Mouse (Mus musculus): Measurements from ENCODE around the gene Gm20661. TPM values are rescaled to one million over a fixed set of nuclear protein-coding genes. Genes with fewer than 3 reads are reported as not detected.

Gene Gm20661
- total RNA-seq (2021) (not detected), polyA plus RNA-seq (2012; rRNA removed) (0.32 and 1.2 TPM in 2 replicates)
- long read RNA-seq, result 0 reads

GRCm38 (mm10) chr9:107982681-107983346 lies at the start of gene Gm20661:
TSS of gene Gm20661 (plus strand) at chr9:107983058.
- 14% methylated on average over 14 of the region's 14 CpGs for WGBS
- peaks cover 24% of the 10 kb centered on the region for H3K4me1 ChIP-seq (ENCODE audit: control insufficient read depth, insufficient read depth, low read length)
- no peaks in the 10 kb centered on the region for H3K79me2 ChIP-seq (replicated peaks; ENCODE audit: control insufficient read depth, insufficient read depth, low read length)
- TF ChIP-seq POLR2A (IDR thresholded peaks at IDR 0.05; ENCODE audit: insufficient read depth, low read depth, low read length), result peak; percentile 86
- no peak for TF ChIP-seq CTCF (IDR thresholded peaks at IDR 0.05)
- peak; percentile 98 for TF ChIP-seq EP300 (IDR thresholded peaks at IDR 0.05; ENCODE audit: insufficient read depth, low read depth, low read length)
- H3K4me3 ChIP-seq, result peak within 1 kb of the TSS; percentile 94
- H3K9ac ChIP-seq (ENCODE audit: low read depth, low read length), result peak within 1 kb of the TSS; percentile 81
- H3K36me3 ChIP-seq (ENCODE audit: control insufficient read depth, insufficient read depth, low read length), result no peaks in the 10 kb centered on the region; the same call in 1 of the 2 replicates
- no peaks in the 10 kb centered on the region for H3K27me3 ChIP-seq (ENCODE audit: control insufficient read depth, insufficient read depth, low read length)
- peak within 1 kb of the TSS; percentile 97 for H3K27ac ChIP-seq
- DNase-seq, result peak; percentile 82 to 89
- intact Hi-C loops (cut with DNase I), result no loop called here

GRCm38 (mm10) chr9:107934146-107934545 lies 48.7 kb upstream of the Gm20661 start:
- H3K27me3 ChIP-seq (ENCODE audit: control insufficient read depth, insufficient read depth, low read length), result peaks cover 6% of the 10 kb centered on the region
- 80% methylated on average over 11 of the region's 11 CpGs for WGBS
- no peak overlapping the region for H3K27ac ChIP-seq
- no peak for TF ChIP-seq CTCF (IDR thresholded peaks at IDR 0.05)
- no peak for TF ChIP-seq POLR2A (IDR thresholded peaks at IDR 0.05; ENCODE audit: insufficient read depth, low read depth, low read length)
- TF ChIP-seq EP300 (IDR thresholded peaks at IDR 0.05; ENCODE audit: insufficient read depth, low read depth, low read length), result no peak
- no peak overlapping the region for H3K9ac ChIP-seq (ENCODE audit: low read depth, low read length)
- H3K4me3 ChIP-seq, result no peak overlapping the region
- H3K79me2 ChIP-seq (replicated peaks; ENCODE audit: control insufficient read depth, insufficient read depth, low read length), result no peaks in the 10 kb centered on the region
- no peaks in the 10 kb centered on the region for H3K4me1 ChIP-seq (ENCODE audit: control insufficient read depth, insufficient read depth, low read length)
- intact Hi-C loops (cut with DNase I), result no loop called here
- H3K36me3 ChIP-seq (ENCODE audit: control insufficient read depth, insufficient read depth, low read length), result no peaks in the 10 kb centered on the region
- DNase-seq, result no peak

GRCm38 (mm10) chr9:107935374-107935773 lies 47.5 kb upstream of the Gm20661 start, which contains the start of gene Camkv:
TSS of gene Camkv (plus strand) at chr9:107935674.
- no peak within 1 kb of the TSS for H3K9ac ChIP-seq (ENCODE audit: low read depth, low read length)
- TF ChIP-seq POLR2A (IDR thresholded peaks at IDR 0.05; ENCODE audit: insufficient read depth, low read depth, low read length), result no peak
- TF ChIP-seq EP300 (IDR thresholded peaks at IDR 0.05; ENCODE audit: insufficient read depth, low read depth, low read length), result no peak
- no peak for TF ChIP-seq CTCF (IDR thresholded peaks at IDR 0.05)
- intact Hi-C loops (cut with DNase I), result no loop called here
- 40% methylated on average over 3 of the region's 3 CpGs for WGBS
- H3K4me1 ChIP-seq (ENCODE audit: control insufficient read depth, insufficient read depth, low read length), result no peaks in the 10 kb centered on the region
- peak within 1 kb of the TSS; percentile 18; the same call in 1 of the 2 replicates for H3K4me3 ChIP-seq
- no peaks in the 10 kb centered on the region for H3K36me3 ChIP-seq (ENCODE audit: control insufficient read depth, insufficient read depth, low read length)
- H3K79me2 ChIP-seq (replicated peaks; ENCODE audit: control insufficient read depth, insufficient read depth, low read length), result no peaks in the 10 kb centered on the region
- H3K27ac ChIP-seq, result no peak within 1 kb of the TSS
- no peak for DNase-seq
- H3K27me3 ChIP-seq (ENCODE audit: control insufficient read depth, insufficient read depth, low read length), result peaks cover 6% of the 10 kb centered on the region

- no peaks in the 10 kb centered on the region for H3K36me3 ChIP-seq (ENCODE audit: control insufficient read depth, insufficient read depth, low read length)
- H3K4me1 ChIP-seq (ENCODE audit: control insufficient read depth, insufficient read depth, low read length), result no peaks in the 10 kb centered on the region
- WGBS, result 1% methylated on average over 41 of the region's 41 CpGs
- TF ChIP-seq EP300 (IDR thresholded peaks at IDR 0.05; ENCODE audit: insufficient read depth, low read depth, low read length) (no peak), POLR2A (IDR thresholded peaks at IDR 0.05; ENCODE audit: insufficient read depth, low read depth, low read length) (no peak), CTCF (IDR thresholded peaks at IDR 0.05) (no peak)
- peaks cover 6% of the 10 kb centered on the region for H3K27me3 ChIP-seq (ENCODE audit: control insufficient read depth, insufficient read depth, low read length)
- peak overlapping the region; percentile 18; the same call in 1 of the 2 replicates for H3K4me3 ChIP-seq
- no peak overlapping the region for H3K9ac ChIP-seq (ENCODE audit: low read depth, low read length)
- DNase-seq, result no peak
- H3K27ac ChIP-seq, result no peak overlapping the region
- H3K79me2 ChIP-seq (replicated peaks; ENCODE audit: control insufficient read depth, insufficient read depth, low read length), result no peaks in the 10 kb centered on the region
- intact Hi-C loops (cut with DNase I), result no loop called here
These were observed 47.1 kb upstream of the Gm20661 start for GRCm38 (mm10) chr9:107935790-107936214.

GRCm38 (mm10) chr9:107936215-107936822 lies 46.5 kb upstream of the Gm20661 start:
- intact Hi-C loops (cut with DNase I), result no loop called here
- H3K9ac ChIP-seq (ENCODE audit: low read depth, low read length), result no peak overlapping the region
- no peak for TF ChIP-seq POLR2A (IDR thresholded peaks at IDR 0.05; ENCODE audit: insufficient read depth, low read depth, low read length)
- peak overlapping the region; percentile 18; the same call in 1 of the 2 replicates for H3K4me3 ChIP-seq
- no peaks in the 10 kb centered on the region for H3K36me3 ChIP-seq (ENCODE audit: control insufficient read depth, insufficient read depth, low read length)
- H3K4me1 ChIP-seq (ENCODE audit: control insufficient read depth, insufficient read depth, low read length), result no peaks in the 10 kb centered on the region
- H3K27ac ChIP-seq, result no peak overlapping the region
- no peak for DNase-seq
- H3K27me3 ChIP-seq (ENCODE audit: control insufficient read depth, insufficient read depth, low read length), result peaks cover 6% of the 10 kb centered on the region
- 13% methylated on average over 29 of the region's 29 CpGs for WGBS
- H3K79me2 ChIP-seq (replicated peaks; ENCODE audit: control insufficient read depth, insufficient read depth, low read length), result no peaks in the 10 kb centered on the region

- H3K79me2 ChIP-seq (replicated peaks; ENCODE audit: control insufficient read depth, insufficient read depth, low read length), result no peaks in the 10 kb centered on the region
- intact Hi-C loops (cut with DNase I), result no loop called here
- TF ChIP-seq CTCF (IDR thresholded peaks at IDR 0.05) (no peak), EP300 (IDR thresholded peaks at IDR 0.05; ENCODE audit: insufficient read depth, low read depth, low read length) (no peak), POLR2A (IDR thresholded peaks at IDR 0.05; ENCODE audit: insufficient read depth, low read depth, low read length) (no peak)
- WGBS, result 43% methylated on average over 3 of the region's 3 CpGs
- peaks cover 6% of the 10 kb centered on the region for H3K27me3 ChIP-seq (ENCODE audit: control insufficient read depth, insufficient read depth, low read length)
- no peak overlapping the region for H3K9ac ChIP-seq (ENCODE audit: low read depth, low read length)
- H3K4me1 ChIP-seq (ENCODE audit: control insufficient read depth, insufficient read depth, low read length), result no peaks in the 10 kb centered on the region
- no peak overlapping the region for H3K27ac ChIP-seq
- no peak for DNase-seq
- H3K36me3 ChIP-seq (ENCODE audit: control insufficient read depth, insufficient read depth, low read length), result no peaks in the 10 kb centered on the region
- H3K4me3 ChIP-seq, result no peak overlapping the region
These were observed 46.0 kb upstream of the Gm20661 start for GRCm38 (mm10) chr9:107936831-107937230.

All from heart, adult 2 months (tissue).